Mouse (Mus musculus): ENCODE measurements around the gene Atad5. TPM values are rescaled to one million over a fixed set of nuclear protein-coding genes. Genes with fewer than 3 reads are reported as not detected.
"Not testable (repeated sequence)": the region's sequence is repeated elsewhere in the genome, so short reads cannot be mapped to it uniquely, and the experiment has no call there.

Gene Atad5
- polyA plus RNA-seq, 1 experiment: 0.75 TPM

DNA sequence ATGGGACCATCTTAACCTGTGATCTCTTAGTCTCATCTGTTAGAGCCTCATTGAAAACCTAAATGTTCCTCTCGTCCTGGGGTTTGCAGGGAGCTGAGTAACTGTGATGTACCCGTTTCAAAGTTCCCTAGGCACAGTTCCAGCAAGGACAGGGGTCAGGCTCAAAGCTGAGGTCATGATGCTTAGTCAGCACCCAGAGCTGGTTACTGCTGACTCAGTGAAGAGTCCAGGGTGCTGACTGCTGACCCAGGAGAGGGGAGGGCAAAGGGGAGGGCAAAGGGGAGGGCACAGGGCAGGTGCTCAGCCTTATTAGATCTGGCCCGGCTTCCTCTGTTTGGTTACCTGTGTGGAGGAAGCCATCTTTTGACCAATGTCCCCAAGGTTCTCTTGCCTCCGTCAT lies 82.7 kb downstream of the Atad5 start:
- Histone ChIP-seq H3K27ac (replicated peaks; ENCODE audit: low read depth, low read length) (peak overlapping the region; percentile 80), H3K4me3 (ENCODE audit: insufficient read depth, low read depth, low read length) (no peak overlapping the region), H3K4me1 (ENCODE audit: control insufficient read depth, insufficient read depth, insufficient read length, low read length) (peaks cover 13% of the 10 kb centered on the region)

DNA sequence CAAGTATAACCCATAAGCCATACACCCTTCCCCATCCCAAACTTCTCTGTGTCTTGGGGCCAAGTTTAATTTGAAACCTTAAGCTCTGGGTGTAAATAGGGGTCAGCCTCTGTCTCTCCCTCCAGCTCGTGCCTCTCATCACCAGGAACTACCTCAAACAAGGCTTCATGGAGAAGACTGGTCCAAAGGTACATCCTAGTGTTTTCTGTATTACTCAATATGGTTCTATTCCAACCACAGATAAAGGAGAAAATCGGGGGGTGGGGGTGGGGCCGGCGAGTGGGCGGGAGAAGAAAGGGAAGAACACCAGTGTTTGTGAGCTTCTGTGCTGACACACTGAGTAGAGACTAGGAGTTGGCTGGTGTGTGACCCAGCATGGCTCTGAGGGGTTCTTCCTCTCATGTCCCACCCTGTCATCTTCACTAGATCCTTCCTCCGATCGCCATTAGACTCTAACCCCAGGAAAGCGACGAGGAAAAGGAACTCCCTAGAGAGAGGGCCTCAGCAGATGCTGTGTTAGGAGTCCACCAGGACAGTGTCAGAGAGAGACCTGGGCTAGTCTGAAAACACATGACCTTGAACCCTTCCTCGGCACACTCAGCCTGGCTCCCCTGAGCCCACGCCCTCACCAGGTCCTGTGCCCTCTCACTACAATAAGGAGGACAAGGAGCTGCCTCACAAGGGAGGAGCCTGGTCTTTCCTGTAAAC lies 84.9 kb downstream of the Atad5 start:
- H3K27ac ChIP-seq (replicated peaks; ENCODE audit: low read depth, low read length): peak overlapping the region; percentile 36; the same call in 1 of the 2 replicates
- no peak overlapping the region for H3K4me3 ChIP-seq (ENCODE audit: insufficient read depth, low read depth, low read length)
- peaks cover 15% of the 10 kb centered on the region for H3K4me1 ChIP-seq (ENCODE audit: control insufficient read depth, insufficient read depth, insufficient read length, low read length)

DNA sequence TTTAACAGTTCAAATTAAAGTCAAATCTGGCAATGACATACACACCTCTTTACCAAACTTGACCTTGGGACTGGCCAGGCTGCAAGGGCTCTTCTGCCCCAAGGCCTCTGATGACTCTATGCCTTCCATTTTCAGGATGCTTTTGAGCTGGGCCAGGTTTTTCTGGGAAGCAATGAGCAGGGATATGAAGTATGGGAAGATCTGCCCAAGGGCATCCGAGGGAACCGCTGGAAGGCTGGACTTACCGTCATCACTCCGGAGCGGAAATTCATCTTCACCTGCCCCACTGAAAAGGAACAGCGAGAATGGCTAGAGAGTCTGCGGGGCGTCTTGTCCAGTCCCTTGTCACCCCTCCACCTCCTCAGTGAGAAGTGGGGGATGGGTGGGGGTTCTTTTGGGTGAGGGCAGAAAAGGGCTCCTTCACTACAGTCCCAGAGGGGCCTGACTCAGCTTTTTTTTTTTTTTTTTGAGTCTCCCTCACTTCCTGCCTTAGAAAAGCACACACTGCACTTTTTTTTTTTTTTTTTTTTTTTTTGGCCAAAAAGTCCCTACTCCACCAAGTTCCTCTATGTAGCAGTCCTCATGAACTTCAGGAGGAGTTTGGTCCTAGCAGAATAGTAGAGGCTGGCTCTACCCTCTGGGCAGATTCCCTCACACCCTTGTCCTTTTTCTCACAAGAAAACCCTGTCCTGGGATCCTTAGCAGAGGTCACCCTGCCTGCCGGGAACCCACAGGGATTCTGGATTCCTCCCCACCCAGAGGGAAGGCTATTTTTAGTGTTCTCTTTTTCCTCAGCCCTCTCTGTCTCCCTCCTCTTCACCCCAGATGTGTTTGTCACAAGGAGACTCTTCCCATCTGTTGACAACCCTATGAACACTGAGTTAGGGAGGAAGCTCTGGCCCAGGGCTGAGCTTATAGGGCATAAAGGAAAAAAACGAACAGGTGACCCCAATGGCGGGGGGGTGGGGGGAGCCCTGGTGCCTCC lies 88.0 kb downstream of the Atad5 start:
- Histone ChIP-seq H3K4me1 (ENCODE audit: control insufficient read depth, insufficient read depth, insufficient read length, low read length) (peaks cover 3% of the 10 kb centered on the region), H3K4me3 (ENCODE audit: insufficient read depth, low read depth, low read length) (no peak overlapping the region), H3K27ac (replicated peaks; ENCODE audit: low read depth, low read length) (peak overlapping the region; percentile 76)

DNA sequence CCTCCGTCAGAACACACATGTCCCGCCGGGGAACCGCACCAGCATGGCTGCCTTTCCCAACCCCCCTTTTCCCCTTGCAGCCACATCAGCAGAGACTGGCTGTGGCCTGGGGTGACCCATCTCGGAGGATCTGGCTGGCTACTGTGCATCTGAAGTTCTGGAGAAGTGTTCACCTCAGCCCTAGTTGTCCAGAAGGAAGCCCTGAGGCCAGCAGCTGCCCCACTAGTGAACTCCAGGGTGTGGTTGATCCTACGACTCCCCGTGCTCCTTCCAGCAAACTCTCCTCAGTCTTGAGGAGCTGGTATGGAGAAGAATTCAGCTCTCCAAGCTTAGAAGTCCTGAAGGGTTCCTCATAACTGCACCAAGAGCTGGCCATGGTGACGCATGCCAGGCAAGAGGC lies 89.1 kb downstream of the Atad5 start:
- no peak overlapping the region for H3K4me3 ChIP-seq (ENCODE audit: insufficient read depth, low read depth, low read length)
- peak overlapping the region; percentile 76 for H3K27ac ChIP-seq (replicated peaks; ENCODE audit: low read depth, low read length)

GRCm38 (mm10) chr11:80181021-80181749 lies 92.0 kb downstream of the Atad5 start:
- Histone ChIP-seq H3K4me1 (ENCODE audit: control insufficient read depth, insufficient read depth, insufficient read length, low read length) (peaks cover 6% of the 10 kb centered on the region), H3K27ac (replicated peaks; ENCODE audit: low read depth, low read length) (no peak overlapping the region), H3K4me3 (ENCODE audit: insufficient read depth, low read depth, low read length) (no peak overlapping the region)

More for the DNA sequence above, 89.1 kb downstream of the Atad5 start:
- peaks cover 3% of the 10 kb centered on the region for H3K4me1 ChIP-seq (ENCODE audit: control insufficient read depth, insufficient read depth, insufficient read length, low read length)

DNA sequence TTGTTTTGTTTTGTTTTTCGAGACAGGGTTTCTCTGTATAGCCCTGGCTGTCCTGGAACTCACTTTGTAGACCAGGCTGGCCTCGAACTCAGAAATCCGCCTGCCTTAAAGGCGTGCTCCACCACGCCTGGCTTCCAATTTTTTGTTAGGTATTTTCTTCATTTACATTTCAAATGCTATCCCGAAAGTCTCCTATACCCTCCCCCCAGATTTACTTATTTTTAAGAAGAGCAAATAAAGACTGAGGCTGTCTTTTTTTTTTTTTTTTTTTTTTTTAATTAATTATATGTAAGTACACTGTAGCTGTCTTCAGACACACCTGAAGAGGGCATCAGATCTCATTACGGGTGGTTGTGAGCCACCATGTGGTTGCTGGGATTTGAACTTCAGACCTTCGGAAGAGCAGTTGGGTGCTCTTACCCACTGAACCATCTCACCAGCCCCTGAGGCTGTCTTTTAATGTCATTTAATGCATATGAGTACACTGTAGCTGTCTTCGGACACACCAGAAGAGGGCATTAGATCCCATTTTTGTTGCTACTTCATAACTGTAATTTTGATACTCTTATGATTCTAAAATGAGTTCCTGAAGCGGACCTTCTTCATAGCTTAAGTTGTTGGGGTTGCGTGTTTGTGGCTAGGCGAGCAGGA lies 94.0 kb downstream of the Atad5 start:
- H3K27ac ChIP-seq (replicated peaks; ENCODE audit: low read depth, low read length): not testable (repeated sequence)
- H3K4me3 ChIP-seq (ENCODE audit: insufficient read depth, low read depth, low read length): peak overlapping the region; percentile 82

DNA sequence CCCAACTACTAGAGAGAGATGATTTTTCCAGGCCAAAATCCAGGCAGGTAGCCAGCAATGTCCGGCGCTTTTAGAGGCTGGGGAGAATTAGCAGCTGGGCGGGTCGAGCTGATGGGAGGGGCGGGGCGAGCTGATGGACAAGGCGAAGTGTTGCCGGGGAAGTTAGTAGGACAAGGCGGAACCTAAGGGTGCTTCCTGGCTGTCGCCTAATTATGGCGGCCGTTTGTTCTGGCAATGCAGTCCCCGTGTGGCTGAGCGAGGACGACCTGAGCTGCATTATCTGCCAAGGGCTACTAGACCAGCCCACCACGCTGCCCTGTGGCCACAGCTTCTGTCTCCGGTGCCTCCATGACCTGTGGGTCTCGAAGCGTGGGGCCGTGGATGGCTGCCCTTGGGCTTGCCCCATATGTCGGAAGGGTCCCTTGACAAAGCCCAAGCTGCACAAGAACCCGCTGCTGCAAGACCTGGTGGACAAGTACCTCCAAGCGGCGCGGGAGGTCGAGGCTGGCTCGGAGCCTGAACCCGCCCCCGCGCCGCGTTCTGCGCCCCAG lies 94.6 kb downstream of the Atad5 start, which contains the start of gene Rnf135:
Gene Rnf135, plus strand, starts transcription at position 147 of the 551 bp plus-strand sequence.
- Histone ChIP-seq H3K27ac (replicated peaks; ENCODE audit: low read depth, low read length) (peak within 1 kb of the TSS; percentile 82), H3K4me1 (ENCODE audit: control insufficient read depth, insufficient read depth, insufficient read length, low read length) (0 out of 2 replicates have a peak, but pooled peaks cover 3% of the 10 kb centered on the region), H3K4me3 (ENCODE audit: insufficient read depth, low read depth, low read length) (peak within 1 kb of the TSS; percentile 82)

More for the DNA sequence above, 94.0 kb downstream of the Atad5 start:
- H3K4me1 ChIP-seq (ENCODE audit: control insufficient read depth, insufficient read depth, insufficient read length, low read length): not testable (repeated sequence)

DNA sequence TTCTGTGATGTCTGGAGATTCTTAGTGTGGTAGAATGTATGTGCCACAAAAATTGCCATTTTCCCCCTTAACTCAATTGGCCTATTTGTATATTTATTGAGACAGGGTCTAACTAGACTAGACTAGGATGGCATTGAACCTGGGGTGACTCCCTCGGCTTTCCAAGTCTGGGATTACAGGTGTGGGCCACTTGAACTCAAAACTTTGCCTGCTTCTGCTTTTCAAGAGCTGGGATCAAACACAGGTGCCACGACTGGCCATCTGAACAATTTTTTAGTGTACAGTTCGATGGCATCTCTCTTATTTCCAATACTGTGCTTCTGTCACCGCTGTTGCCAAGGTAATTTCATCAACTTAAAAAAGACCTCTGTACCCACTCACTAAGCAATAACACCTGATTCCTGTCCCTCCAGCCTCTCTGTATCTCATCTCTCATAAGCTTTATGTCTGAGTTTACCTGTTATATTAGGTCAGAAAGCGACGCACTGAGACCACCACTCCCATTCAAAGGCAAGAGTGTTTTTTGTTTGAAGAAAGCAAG lies 95.4 kb downstream of the Atad5 start:
- Histone ChIP-seq H3K4me1 (ENCODE audit: control insufficient read depth, insufficient read depth, insufficient read length, low read length) (0 out of 2 replicates have a peak, but pooled peaks cover 3% of the 10 kb centered on the region), H3K4me3 (ENCODE audit: insufficient read depth, low read depth, low read length) (peak overlapping the region; percentile 82), H3K27ac (replicated peaks; ENCODE audit: low read depth, low read length) (no peak overlapping the region)

Other genes starting within 250 kb of the Atad5 start
- 21.2 and 27.0 TPM in 2 replicates for gene Utp6, start 127.0 kb upstream of the Atad5 start, polyA plus RNA-seq (2012; ENCODE audit: insufficient read depth, insufficient read length, missing spikeins)
- 15.0 and 20.6 TPM in 2 replicates for gene Suz12, start 96.3 kb upstream of the Atad5 start, polyA plus RNA-seq (2012; ENCODE audit: insufficient read depth, insufficient read length, missing spikeins)
- gene Crlf3, start 8.4 kb upstream of the Atad5 start, polyA plus RNA-seq (2012; ENCODE audit: insufficient read depth, insufficient read length, missing spikeins): 10.1 and 10.6 TPM in 2 replicates
- 35.2 and 39.9 TPM in 2 replicates for gene Tefm, start 52.8 kb downstream of the Atad5 start, polyA plus RNA-seq (2012; ENCODE audit: insufficient read depth, insufficient read length, missing spikeins)
- 2.9 and 5.8 TPM in 2 replicates for gene Adap2, start 64.7 kb downstream of the Atad5 start, polyA plus RNA-seq (2012; ENCODE audit: insufficient read depth, insufficient read length, missing spikeins)
- gene Rnf135, start 94.5 kb downstream of the Atad5 start, polyA plus RNA-seq (2012; ENCODE audit: insufficient read depth, insufficient read length, missing spikeins): 4.2 and 4.3 TPM in 2 replicates
- 40.7 and 54.8 TPM in 2 replicates for gene Rhot1, start 119.6 kb downstream of the Atad5 start, polyA plus RNA-seq (2012; ENCODE audit: insufficient read depth, insufficient read length, missing spikeins)
- 0.28 and 1.5 TPM in 2 replicates for gene Rhbdl3, start 211.5 kb downstream of the Atad5 start, polyA plus RNA-seq (2012; ENCODE audit: insufficient read depth, insufficient read length, missing spikeins)